Mouse (Mus musculus): ENCODE results near the gene Ube2t.

Gene Ube2t

DNA sequence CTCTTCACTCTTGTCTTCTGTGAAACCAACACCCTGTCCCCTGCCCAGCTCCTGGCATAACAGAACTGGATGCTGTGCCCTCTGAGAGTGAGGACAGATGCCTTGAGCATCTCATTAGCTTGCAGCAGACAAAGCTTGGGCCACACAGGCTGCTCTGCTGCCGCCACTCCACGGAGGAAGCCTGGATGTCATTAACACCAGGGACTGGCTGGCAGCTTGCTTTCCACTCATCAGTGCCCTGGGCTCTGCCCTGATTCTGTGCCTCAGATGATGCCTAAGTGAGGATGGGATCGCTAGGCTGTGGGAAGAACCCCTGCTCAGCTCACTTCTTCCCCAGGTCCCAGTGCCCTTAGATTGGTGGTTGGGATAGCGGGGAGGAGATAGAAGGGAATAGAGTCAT, 33.1 kb downstream of the Ube2t start:
- no peak for DNase-seq (ENCODE audit: inconsistent ontology term)

DNA sequence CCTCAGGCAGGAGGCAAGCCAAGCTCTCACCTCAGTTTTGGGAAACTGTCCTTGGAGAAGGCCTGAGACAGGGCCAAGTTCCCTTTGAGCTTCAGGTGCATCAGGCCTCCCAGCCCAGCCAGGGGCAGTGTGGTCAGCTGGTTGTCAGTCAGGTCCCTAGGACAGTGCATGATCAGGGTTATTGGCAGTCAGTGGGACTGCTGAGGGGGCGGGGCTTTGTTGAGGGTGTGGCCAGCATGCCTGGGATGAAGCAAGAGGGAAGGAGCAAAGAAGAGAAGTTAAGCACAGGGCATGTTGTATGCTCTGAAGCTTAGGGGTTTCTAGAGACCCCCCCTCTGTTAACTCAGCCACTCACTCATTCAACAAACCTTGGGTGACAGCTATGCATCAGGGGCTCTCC, 33.6 kb downstream of the Ube2t start:
- DNase-seq (ENCODE audit: inconsistent ontology term) = no peak

DNA sequence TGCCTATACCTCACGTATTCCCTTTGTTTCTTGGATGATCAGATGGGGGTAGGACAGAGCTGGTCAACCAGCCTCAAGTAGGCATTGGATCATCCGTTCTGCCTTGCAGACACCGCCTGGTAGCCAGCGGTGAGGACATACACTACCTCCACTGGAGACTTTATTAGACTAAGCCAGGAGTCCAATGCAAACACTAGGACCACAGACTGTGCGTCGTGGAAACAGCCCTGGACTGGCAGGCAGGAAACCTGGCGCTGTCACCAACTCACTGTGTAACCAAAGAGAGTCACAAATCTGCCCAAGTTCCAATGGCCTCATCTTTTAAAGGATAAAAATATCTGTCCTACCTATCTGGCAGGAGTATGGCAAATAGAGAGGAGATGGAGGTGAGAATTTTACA, 34.1 kb downstream of the Ube2t start:
- DNase-seq (ENCODE audit: inconsistent ontology term) = no peak

GRCm38 (mm10) chr1:134997568-134997967, 35.2 kb downstream of the Ube2t start:
- DNase-seq (ENCODE audit: inconsistent ontology term) = no peak

DNA sequence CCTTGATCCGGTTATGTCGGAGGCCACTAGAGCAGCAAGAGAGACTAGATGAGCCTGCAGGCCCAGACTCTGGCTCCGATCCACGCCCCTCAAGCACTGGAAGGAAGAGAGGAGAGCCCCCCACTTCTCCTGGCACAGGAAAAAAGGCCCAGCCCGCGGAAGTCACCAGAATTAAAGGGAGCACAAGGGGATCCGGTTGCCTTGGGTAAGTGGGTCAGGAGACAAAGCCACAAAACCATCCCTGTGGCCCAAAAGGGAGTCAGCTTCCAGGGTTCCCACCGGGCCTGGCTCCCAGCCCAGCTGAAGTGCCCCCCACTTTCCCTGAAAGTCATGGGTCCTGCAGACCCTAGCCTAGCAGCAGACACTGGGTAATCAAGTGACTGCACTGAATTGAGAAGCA, 35.9 kb downstream of the Ube2t start:
- no peak for DNase-seq (ENCODE audit: inconsistent ontology term)

DNA sequence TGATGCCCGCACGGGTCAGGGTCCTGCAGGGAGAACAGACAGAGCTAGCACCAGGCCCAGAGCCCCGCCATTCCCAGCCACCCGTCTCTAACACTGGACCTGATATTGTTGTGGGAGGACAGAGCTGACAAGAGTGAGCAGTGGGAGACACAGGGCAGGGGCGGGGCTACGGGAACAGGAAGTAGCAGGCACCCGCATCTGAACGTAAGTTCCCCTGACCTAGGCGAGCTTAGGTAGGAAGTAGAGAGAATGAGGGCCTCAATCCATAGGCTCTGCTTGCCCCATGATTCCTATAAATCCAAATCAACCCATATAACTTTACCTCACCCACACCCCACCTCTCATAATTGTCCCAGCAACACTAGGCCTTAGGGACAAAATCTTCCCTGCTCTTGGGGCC, 38.2 kb downstream of the Ube2t start:
- DNase-seq (ENCODE audit: inconsistent ontology term) = no peak

GRCm38 (mm10) chr1:135003346-135003745, 41.0 kb downstream of the Ube2t start:
- DNase-seq (ENCODE audit: inconsistent ontology term) = no peak

- peak; percentile 40 for DNase-seq (ENCODE audit: inconsistent ontology term)
Observed at GRCm38 (mm10) chr1:135005696-135006095, 43.3 kb downstream of the Ube2t start.

DNA sequence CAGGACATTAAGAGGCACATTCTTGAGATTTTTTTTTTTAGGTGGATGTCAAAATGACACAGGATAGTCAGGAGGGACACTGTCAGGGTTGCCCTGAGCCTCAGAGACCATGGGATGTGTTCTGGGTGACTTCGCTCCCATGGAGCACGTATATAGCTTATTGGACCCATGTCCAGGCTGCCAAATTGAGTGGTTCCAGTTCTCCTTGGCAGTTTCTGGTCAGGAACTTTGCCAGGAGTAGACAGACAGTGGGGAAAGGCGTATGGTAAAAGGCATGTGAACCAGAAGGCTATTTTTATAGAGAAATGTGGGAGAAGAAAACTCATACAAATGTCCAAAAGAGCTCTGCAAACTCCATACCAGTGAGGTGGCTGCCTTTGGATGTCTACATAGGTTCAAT, 47.5 kb downstream of the Ube2t start:
- no peak for DNase-seq (ENCODE audit: inconsistent ontology term)

GRCm38 (mm10) chr1:135011912-135012311, 49.5 kb downstream of the Ube2t start:
- DNase-seq (ENCODE audit: inconsistent ontology term) = no peak

- no peak for DNase-seq (ENCODE audit: inconsistent ontology term)
Observed at GRCm38 (mm10) chr1:135012472-135012871, 50.1 kb downstream of the Ube2t start.

GRCm38 (mm10) chr1:135014921-135015445, 52.6 kb downstream of the Ube2t start:
- DNase-seq (ENCODE audit: inconsistent ontology term) = peak; percentile 12

GRCm38 (mm10) chr1:135016907-135017655, 54.7 kb downstream of the Ube2t start:
- DNase-seq (ENCODE audit: inconsistent ontology term) = peak; percentile 84

DNA sequence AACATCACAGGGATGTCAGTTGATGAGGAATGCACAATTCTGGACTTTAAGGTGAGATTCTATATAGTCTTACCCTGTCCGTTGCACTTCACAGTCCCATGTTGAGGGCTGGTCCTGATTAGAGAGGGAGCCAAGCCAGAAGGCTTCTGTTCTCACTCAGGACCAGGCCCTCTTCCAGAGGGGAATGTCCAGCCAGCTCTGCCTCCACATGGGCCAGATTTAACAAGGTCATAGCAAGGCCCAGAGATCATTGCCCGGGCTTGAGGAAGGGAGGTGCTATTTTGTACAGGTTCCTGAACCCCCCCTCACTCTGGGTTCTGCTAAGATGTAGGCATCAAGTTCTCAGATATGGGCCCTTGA, 55.3 kb downstream of the Ube2t start:
- DNase-seq (ENCODE audit: inconsistent ontology term) = no peak

GRCm38 (mm10) chr1:135019087-135019774, 56.9 kb downstream of the Ube2t start:
- DNase-seq (ENCODE audit: inconsistent ontology term) = peak; percentile 27

DNA sequence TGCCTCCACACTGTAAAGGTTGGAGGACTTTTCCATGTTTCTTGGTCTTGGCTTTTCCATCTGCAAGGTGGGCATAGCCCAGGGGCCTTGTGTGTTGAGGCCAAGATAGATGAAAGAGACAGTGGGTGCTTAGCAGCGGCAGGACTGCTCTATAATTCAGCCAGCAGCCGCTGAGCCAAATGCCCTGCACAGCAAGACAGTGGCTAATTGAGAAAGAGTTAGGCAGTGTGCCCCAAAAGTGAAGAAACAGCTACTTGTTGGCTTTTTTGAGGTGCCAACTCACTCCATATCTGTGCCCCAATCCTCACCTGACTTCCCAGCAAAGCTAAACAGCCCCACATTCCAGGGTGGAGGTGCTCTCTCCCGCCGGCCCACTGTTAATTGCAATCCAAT, 57.4 kb downstream of the Ube2t start:
- peak; percentile 6 for DNase-seq (ENCODE audit: inconsistent ontology term)

DNA sequence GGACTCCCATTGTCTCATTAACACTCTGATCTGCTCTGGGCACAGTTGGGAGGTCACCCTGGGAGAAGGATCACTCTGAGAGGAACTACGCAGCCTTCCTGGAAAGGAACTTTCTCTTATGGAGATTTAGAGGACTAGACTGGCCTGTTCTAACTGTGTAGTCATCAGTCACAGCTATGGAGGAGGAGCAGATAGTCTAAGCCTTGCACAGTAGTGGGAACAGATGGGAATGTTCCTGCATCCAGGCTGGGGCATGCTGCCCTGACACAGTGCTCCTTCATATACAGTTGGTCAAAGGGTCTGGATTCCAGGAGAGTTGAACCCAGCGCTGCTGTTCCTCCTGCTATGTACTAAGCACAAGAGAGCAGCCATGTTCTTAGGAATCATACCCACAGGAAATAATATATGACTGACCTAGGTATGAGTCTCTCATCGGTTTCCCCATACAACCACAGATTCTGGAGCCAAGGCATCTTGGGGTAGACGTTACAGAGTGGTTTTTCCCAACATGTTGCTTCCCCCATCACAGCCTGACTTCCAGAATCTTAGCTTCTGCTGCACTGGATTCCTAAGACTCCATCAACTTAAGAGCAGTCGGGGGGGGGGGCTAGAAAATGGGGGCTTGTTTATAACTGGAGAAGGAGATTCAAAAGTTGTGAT, 58.0 kb downstream of the Ube2t start:
- peak; percentile 17 for DNase-seq (ENCODE audit: inconsistent ontology term)

- DNase-seq (ENCODE audit: inconsistent ontology term) = peak; percentile 76
Observed at GRCm38 (mm10) chr1:135020970-135021369, 58.6 kb downstream of the Ube2t start.

DNA sequence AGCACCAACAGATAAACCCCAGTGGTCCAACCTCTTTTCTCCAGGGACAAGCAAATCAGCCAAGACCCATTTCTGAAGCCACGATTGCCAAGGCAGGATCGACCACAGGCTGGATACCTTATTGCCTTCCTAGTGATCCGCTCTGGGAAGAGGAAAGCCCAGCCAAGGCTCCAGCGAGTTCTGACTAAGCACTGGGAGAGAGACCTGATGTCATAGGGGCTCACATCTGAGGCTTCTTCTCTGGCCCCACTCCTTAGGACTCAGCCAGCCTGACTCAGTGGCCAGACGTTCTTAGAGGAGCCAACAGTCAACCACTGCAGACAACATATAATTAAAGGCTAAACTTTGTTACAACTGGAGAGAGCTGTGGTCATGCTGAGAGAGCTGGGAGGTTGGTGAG, 59.6 kb downstream of the Ube2t start:
- DNase-seq (ENCODE audit: inconsistent ontology term) = peak; percentile 35

DNA sequence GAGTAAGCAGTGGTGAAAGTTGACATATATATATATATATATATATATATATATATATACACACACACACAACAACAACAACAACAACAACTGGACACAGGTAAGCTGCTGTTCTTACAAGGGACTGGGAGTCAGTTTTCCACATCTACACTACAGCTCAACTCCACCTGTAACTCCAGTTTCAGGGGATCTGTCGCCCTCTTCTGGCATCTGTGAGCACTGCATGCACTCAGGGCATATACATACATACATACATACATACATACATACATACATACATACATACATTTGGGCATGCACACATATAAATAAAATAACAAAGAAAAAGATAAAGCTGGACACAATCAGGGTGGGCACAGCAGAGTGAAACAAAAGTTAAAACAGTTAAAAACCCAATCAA, 61.2 kb downstream of the Ube2t start:
- no peak for DNase-seq (ENCODE audit: inconsistent ontology term)

Data from Muller cell, postnatal 12 days (primary cell).